In the genomic region with DNA sequence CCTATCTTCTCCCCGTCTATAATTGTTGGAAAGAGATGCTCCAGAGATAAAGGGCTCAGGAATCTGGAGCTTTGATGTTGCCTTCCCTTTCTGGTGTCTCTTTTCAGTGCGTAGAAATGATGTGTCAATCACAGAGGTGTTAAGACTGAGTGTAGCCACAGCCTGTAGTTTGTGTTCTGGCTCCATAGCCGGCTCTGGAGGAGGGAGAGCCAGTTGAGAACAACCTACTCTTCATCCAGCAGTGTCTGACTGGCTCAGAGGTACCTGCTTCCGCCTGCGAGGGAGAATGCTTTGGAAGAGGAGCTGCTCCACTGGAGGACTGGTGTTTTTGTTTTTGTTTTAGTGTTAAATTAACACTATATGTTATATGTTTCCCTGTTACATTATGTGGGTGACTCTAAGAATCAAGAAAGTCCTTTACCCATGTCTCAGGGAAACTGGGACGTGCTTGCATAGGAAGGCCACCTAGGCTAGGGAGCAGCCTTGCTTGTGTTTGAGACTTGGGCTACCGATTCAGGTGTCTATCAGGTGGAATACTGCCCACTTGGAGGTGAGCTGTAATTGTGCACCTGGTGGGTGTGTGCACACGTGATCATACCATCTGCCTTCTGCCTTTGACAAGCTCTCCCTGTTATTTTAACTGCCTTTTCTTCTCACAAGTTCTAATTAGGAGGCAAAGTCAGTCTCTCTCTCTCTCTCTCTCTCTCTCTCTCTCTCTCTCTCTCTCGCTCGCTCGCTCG, we compare ENCODE assay signal across 23 mouse cellular contexts.
A peak's percentile ranks its signal among the peaks of the same experiment; 100 is the strongest.
DNase-seq lines count a peak whose midpoint lies in the region; ATAC-seq and TF ChIP-seq lines count a peak whose summit lies in the region.
"Had no signal": no experiment of that assay in that cellular context is flagged by ENCODE, and none has a peak within 500 bp of the region (broad histone marks: within the 10 kb centered on the region; RNA-seq: fewer than 3 reads in every experiment).

No protein-coding gene starts in this region.

- ATAC-seq in activated CD4-positive, CD25-positive, alpha-beta regulatory T cell, adult 4 months, result no peak
- ATAC-seq: forebrain, embryonic 14.5 days; hindbrain, postnatal 0 days; Patski had no signal

- no peak for TF ChIP-seq POLR2A in cerebellum, adult 2 months (IDR thresholded peaks at IDR 0.05; ENCODE audit: borderline replicate concordance, insufficient read depth, low read length)

- WGBS in cerebellum, adult 2 months, result 71% methylated on average over 12 of the region's 12 CpGs

- no peak overlapping the region for H3K4me3 ChIP-seq in cerebellum, adult 2 months (replicated peaks; ENCODE audit: insufficient read depth, low read depth, low read length)
- H3K4me3 ChIP-seq: embryonic facial prominence, embryonic 15.5 days; erythroblast, embryonic 14.5 days; forebrain, embryonic 10.5 days; heart, embryonic 10.5 days; hindbrain, embryonic 13.5 days had no signal

- DNase-seq in cerebellum, adult 18-20 months, result peak; percentile 31 to 39
- DNase-seq in cerebellum, postnatal 4 days (ENCODE audit: low spot score in 2 of 2), result no peak
- peak; percentile 40 for DNase-seq in right cerebral cortex, adult 18-20 months
- DNase-seq in right cerebral cortex, postnatal 4 days, result no peak
- DNase-seq in cerebellum, adult 2 months, result peak; percentile 22 to 54
- peak; percentile 25 to 42 for DNase-seq in cerebellum, postnatal 14 days
- DNase-seq in layer of hippocampus, adult 9-11 months, result no peak
- DNase-seq: adrenal gland, adult 2 months; adrenal gland, postnatal 25 days; gastrocnemius, postnatal 10 days; heart, adult 18-20 months; heart, postnatal 10 days; kidney, adult 11 months had no signal

- H3K27ac ChIP-seq in cerebellum, adult 2 months (ENCODE audit: insufficient read depth, low read length), result no peak overlapping the region
- H3K27ac ChIP-seq: embryonic facial prominence, embryonic 15.5 days; forebrain, embryonic 10.5 days; heart, embryonic 10.5 days; hindbrain, embryonic 13.5 days; hindbrain, postnatal 0 days had no signal

- H3K4me1 ChIP-seq in cerebellum, adult 2 months (ENCODE audit: control insufficient read depth, insufficient read depth, low read length), result peaks cover 9% of the 10 kb centered on the region; the same call in 1 of the 2 replicates
- H3K4me1 ChIP-seq: embryonic facial prominence, embryonic 15.5 days; heart, embryonic 10.5 days had no signal

- H3K27me3 ChIP-seq in cerebellum, adult 2 months (ENCODE audit: control insufficient read depth, insufficient read depth, low read length), result no peaks in the 10 kb centered on the region
- H3K27me3 ChIP-seq: CH12.LX; embryonic facial prominence, embryonic 15.5 days; hindbrain, embryonic 13.5 days; Patski had no signal

- no peak for TF ChIP-seq CTCF in cerebellum, adult 2 months (IDR thresholded peaks at IDR 0.05; ENCODE audit: borderline replicate concordance, insufficient read depth, low read depth, low read length)

Comparison
In these comparisons a context has a peak if more than half of its experiments do, and no peak if none do; other contexts are left out.
1. DNase-seq: peak in cerebellum, adult 18-20 months (2 of 2), right cerebral cortex, adult 18-20 months (single experiment), cerebellum, adult 2 months (2 of 2) and cerebellum, postnatal 14 days (2 of 2); none in cerebellum, postnatal 4 days (0 of 2), right cerebral cortex, postnatal 4 days (single experiment) and layer of hippocampus, adult 9-11 months (single experiment).